Mouse (Mus musculus) ES-E14 (cell line): ENCODE data around the gene Hsd11b1.

Source experiments
- CHD2 ChIP-seq: IDR thresholded peaks from 2 replicates; pipeline ENCODE4 v1.6.1; 2014; ENCODE audit warnings: mild to moderate bottlenecking, low read depth, low read length, inconsistent platforms
- MAFK ChIP-seq: IDR thresholded peaks from 2 replicates; pipeline ENCODE4 v1.6.1; 2014; ENCODE audit warnings: mild to moderate bottlenecking, low read depth, low read length, inconsistent platforms; ENCODE audit not compliant: insufficient read depth
- ZC3H11A ChIP-seq: IDR thresholded peaks from 2 replicates; pipeline ENCODE4 v1.6.1; 2012; ENCODE audit warnings: low read depth, mild to moderate bottlenecking, inconsistent platforms, low read length, borderline replicate concordance
- ZNF384 ChIP-seq: IDR thresholded peaks from 2 replicates; pipeline ENCODE4 v1.6.1; 2012; ENCODE audit warnings: low read depth, low read length, inconsistent platforms

- no peak for TF ChIP-seq CHD2
- no peak for TF ChIP-seq ZNF384
- TF ChIP-seq MAFK: no peak
- no peak for TF ChIP-seq ZC3H11A
These were observed 30.1 kb upstream of the Hsd11b1 start for GRCm38 (mm10) chr1:193293926-193294325.
